Mouse (Mus musculus) granulocyte monocyte progenitor cell, adult 5-6 weeks (primary cell): ENCODE results near the gene Pex6. TPM values are rescaled to one million over a fixed set of nuclear protein-coding genes. Genes with fewer than 3 reads are reported as not detected.

Experiments used
- ATAC-seq: replicated peaks from 2 replicates; pipeline ENCODE4 v1.8.0; 2016; ENCODE audit warnings: mild to moderate bottlenecking, moderate TSS enrichment, inconsistent platforms; ENCODE audit not compliant: poor library complexity, severe bottlenecking
- total RNA-seq, 2 experiments: library from RNA; stranded (forward) in 1 of 2; stranded (reverse) in 1 of 2; fragments of 200-712, 200-1000 nt in 1 of 2; fragments of >200 nt in 1 of 2; fragmentation: Nextera tagmentation in 1 of 2; gene quantifications; 2 replicates each; pipeline ENCODE4 v1.2.3; 2014 to 2017

The Pex6 gene
- total RNA-seq, 2 experiments from 2014 or later = 9.7 to 13.2 TPM

DNA sequence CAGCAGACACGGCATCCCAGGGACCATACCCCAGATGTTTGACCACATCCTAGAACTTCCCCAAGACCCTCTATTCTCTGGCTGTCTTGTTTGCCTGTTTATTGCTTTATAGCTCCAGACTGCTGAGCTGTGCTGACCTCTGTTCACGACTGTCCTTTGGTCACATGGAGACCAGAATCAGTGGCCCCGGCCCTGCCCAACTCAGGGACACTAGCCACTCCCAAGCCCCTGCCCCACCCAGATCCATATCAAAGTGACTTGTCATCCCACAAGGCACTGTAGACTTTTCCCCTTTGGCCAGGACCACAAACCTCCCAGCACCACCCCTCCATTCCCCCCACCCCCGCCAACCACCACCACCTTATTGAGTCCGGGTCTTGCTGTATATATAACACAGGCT is 12.0 kb upstream of the Pex6 start:
- no peak for ATAC-seq

DNA sequence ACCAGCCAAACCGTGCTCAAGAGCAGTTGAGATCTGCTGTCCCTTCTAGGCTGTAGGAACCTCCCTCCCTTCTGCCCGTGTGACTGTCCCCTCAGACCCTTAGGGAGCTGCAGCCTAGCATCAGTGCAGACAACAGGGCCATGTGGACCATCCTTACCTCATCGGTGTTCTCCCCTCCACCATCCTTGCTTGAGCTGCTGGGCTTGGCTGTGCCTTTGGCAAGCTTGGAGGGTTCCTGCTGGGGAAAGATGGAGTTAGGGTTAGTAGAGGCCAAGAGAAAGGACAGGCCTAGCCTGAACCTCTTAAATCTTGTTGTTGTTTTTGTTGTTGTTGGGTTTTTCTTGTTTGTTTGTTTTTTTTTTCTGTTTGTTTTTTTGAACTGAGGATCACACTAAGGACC is 11.4 kb upstream of the Pex6 start:
- no peak for ATAC-seq

DNA sequence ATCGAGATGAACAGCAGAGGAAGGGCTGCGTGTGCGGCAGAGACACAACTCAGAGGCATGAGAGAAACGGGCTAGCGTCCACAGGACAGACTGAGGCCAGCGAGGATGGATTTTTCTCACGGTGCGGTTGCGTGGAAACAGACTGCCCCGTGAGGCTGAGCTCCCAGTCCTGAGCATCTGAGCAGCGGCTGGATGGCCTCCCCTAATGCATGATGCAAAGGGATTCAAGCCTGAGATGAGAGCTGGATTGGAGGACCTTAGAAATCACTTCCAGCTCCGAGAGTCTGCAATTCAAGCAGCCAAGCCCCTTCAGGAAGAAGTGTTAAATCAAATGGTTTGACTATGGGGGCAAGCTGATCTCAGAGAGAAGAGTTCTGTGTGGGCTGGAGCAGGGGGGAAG is 9.8 kb upstream of the Pex6 start:
- ATAC-seq = no peak

DNA sequence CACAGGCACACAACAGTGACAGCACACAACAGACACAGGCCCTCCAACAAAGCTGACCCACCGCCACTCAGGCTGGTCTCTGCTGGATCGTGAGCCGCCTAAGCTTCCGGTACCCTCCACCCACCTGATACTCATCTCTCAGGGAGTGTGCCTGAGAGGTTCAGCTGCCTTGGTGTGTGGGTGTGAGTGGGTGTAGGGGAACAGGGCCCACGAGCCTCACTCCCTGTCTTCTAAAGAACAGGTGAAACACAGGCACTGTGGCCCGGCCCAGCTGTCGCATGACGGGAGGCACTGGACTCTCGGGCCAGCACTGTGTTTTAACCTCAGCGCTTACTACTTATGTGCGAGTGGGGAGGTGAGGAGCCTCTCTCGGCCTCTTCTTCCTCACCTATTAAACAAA is 9.2 kb upstream of the Pex6 start:
- ATAC-seq = no peak

DNA sequence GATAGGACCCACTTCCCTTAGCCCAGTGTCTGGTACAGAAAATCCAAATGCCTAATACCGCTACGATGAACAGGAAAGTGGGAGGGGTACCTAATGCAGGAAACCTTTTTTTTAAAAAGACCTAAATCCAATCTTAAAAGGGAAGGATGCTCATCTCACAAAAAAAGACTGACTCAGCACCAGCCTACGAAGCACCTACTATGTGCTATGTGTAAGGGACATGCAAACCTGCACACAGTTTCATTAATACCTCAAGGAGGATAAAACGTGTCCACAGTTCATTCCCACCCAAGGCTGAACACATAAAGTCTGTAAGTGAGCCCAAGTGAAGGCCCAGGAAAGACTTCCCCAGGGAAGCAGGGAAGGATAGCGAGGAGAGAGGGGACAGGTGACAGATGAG is 8.8 kb upstream of the Pex6 start:
- no peak for ATAC-seq

DNA sequence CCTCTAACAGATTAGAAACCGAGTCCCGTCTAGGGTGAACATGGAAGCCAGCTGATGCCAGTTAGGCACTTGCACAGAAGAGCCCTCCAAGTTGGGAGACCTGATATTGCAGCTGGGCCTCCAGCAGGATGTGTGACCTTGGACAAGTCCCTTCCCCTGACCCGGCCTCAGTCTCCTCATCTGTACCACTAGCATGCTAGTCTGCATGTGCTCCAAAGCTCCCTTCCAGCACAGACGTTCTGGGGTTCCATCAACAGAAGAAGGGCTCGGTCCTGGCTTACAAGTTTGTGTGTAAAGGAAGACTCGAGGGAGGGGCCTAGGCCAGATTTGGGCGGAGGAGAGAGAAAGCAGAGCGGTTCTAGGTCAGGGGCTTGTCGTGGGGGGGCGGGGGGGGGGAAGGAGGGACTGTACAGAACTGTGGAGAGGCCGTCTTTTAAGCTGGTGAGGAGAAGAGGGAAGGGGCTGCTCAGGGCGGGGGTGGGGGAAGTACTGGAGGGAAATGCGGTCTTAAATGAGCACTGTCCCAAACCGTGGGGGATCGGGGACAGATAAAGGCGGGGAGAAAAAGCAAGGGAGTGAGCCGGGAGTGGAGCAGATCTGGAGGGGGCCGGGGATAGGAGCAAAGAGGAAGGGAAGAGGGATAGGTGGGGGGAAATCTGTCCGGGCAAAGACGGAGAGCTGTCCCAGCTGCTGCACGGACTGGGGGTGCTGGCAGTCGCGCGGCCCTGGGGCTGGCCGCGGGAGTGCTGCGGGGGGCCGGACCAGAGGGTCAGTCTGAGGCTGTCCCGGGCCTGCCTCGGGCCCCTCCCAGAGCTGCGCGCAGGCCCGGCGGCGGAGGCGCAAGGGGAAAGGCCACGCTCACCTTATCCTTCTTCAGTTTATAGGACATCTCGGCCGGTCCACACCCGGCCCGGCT is 7.0 kb upstream of the Pex6 start:
- peak; percentile 18 for ATAC-seq

DNA sequence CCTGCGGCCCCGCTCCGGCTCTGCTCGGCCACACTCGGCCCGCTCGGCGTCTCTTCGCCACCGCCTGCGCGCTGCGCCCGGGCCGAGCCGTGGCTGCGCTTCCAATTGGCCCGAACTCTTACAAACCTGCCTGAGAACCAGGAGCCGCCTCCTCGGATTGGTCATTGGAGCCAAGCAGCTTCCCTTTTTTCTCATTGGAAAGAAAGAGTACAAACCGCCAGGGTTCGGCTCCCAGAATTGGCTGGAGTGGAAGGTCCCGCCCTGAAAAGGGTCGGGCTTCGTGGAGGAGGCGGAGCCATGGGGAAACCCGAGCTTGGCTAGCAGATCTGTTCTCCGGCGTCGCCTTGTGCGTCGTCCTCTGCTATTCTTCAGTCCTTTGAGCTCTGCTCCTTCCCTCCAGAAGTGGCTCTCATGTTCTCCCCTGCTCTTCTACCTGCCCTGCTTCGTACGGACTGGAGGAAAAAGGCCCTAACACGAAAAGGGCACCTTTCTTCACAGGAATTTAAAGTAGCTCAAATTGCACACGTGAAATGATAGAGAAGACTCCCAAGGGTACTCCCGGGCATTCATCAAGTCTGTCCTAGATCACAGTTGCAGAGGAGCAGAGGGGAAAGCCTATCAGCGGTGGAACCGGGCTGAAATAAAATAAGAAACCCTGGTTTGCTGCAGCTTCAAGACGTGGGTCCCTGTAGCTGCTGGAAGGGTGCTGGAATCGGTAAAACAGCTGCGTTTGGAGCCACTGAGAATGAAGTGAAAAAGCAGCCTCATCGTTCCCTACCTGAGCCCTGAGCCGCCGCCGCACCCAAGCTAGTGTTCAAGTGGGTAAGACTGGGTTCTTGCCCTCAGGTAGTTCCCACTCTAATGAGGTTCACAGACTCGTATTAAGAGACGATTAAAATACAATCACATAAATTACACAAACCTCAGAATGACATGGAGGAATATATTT is 6.1 kb upstream of the Pex6 start, which contains the start of gene Ppp2r5d:
Gene Ppp2r5d (minus strand): TSS at position 225 of the 949 bp plus-strand sequence.
- peak; percentile 96 for ATAC-seq

DNA sequence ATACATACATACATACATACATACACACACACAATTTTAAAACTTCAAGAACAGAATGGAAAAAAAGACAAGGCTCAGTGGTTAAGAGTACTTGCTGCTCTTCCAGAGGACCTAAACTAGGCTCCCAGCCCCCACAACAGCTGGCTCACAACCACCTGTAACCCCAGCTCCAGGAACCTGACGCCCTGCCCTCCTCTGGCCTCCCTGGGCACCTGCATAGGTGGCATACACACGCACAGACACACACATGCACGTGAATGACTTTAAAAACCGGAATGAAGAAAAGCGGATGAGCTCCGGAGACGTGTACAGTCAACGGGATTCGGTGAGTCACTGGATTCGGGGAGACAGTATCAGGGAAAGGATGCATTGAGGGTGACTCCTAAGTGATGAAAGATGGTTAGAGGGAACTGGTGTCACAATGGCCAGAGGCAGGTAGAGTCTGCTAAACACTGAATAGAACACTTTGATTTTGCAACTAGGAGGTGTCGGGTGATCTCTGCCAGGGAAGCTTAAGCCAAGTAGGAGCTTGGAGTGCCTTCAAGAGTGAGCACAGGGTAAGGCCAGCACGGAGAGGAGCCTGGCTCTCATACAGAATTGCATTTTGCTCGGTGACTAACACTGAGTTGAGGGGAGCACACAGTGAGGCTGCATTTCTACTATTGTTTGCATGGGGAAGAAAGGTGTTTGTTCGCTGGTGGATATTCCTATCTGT is 4.7 kb upstream of the Pex6 start:
- no peak for ATAC-seq

DNA sequence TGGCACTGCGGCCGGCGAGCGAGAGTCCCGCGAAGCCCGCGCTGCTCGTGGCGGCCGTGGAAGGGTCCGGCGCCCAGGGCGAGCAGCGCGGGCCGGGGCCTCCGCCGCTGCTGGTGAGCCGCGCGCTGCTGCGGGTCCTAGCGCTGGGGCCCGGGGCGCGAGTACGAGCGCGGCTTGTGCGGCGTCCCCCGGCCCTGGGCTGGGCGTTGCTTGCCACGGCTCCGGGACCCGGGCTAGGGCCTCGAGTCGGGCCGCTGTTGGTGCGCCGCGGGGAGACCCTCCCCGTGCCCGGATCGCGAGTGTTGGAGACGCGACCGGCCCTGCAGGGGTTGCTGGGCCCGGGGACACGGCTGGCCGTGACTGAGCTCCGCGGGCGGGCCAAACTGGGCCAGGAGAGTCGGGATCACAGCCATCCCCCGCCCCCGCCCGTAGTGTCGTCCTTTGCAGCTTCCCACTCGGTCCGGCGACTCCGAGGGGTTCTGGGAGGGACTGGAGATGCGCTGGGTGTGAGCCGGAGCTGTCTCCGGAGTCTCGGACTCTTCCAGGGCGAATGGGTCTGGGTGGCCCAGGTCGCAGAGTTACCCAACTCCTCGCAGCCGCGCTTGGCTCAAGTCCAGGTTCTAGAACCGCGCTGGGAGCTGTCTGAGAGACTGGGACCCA is 479 bp downstream of the Pex6 start:
- ATAC-seq = peak; percentile 33

DNA sequence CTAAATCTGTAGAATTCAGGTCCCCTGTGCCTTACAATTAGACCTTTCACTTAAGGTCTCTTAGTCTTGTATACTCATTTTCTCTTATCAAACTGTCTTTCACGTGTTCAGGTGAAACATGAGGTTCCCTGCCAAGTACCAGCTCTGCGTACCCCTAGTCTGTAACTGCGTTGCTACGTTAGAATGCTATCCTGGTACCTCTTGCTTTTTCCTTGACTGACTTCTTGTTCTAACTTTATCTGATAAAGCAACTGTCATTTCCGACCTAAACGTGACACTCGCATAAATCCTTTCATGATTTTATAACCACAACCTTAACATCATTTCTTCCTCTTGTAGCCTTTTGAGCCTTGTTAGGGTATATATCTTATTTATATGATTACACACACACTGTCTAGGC is 1.2 kb downstream of the Pex6 start:
- ATAC-seq = no peak

DNA sequence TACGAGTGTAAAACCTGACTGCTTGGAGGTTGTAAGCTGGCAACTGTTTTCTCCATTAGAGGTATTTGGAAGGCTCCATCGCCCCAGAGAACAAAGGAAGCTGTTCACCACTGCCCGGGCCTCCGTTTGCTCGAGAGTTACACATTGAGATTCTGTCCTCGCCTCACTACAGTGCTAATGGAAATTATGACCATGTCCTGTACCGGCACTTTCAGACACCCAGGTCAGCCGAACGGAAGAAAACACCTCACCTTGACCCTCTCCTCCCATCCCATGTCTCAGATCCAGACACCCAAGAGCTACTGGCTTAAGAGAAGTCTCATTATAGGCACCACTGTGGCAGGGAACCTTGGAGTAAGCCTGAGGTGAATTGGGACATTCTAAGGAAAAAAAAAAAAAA is 2.6 kb downstream of the Pex6 start:
- ATAC-seq = no peak

DNA sequence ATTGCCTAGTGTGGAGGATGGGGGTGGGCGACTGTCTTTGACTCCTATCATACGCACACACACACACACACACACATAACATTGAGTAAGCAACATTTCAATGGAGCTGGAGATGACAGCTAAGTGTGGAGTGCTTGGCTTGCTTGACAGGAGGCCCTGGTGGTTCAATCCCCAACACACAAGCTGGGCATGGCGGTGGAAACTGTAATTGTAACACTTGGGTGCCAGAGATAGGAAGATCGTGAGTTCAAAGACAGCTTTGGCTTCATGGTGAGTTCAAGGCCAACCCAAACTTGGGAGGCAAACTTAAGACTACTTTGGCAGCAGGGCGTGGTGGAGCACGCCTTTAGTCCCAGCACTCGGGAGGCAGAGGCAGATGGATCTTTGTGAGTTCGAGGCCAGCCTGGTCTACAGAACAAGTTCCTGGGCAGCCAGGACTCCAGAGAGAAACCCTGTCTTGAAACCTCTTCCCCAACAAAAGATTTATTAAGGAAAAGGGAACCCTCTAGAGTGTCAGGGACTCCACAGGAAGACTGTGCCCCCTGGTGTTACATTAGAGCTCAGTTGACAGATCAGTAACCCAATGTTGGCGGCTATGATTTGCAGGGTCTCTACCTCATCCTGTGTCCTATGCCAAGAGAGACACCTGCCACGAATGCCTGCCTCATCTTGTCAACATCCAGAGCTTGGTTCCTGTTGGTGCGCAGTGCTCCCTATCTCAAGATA is 3.7 kb downstream of the Pex6 start:
- no peak for ATAC-seq

DNA sequence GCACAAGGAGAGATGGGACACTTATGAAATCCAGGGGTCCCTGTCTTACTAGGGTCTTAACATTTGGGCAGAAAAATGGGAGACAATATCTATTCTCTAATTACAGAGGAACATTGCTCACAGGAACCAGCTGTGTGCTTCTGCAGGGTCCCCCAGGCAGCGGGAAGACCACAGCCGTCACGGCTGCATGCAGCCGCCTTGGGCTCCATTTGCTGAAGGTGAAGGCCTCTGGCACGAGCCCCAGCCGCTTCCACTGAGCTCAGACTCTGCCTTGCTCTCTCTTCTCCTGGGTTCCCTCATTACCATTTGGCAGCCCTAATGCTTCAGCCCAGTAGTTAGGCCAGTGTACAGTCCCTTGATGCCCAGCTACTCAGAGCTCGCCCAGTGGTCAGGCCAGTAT is 9.8 kb downstream of the Pex6 start:
- ATAC-seq = no peak

DNA sequence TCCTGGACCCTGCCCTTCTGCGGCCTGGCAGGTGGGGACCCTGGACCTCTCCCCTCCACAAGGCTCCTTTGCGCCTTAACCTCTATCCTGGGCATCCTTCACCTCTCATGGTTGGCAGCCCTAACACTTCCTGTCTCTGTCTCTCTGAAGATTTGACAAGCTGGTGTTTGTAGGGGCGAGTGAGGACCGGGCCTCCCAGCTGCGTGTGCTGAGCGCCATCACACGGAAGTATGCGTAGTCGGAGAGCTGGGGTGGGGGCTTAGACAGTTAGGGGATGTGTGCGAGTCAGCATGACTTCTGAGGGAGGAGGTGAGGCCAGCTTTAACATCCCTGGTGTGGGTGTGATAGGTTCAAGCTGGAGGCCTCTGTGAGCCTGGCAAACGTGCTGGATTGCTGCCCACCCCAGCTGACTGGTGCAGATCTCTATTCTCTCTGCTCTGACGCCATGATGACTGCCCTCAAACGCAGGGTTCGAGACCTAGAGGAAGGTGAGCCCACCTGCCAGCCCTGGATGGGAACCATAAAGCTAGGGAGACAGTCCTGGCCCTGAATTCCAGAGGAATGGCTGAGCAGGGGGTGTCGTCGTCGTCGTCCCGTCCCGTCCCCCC is 13.3 kb downstream of the Pex6 start:
- ATAC-seq = no peak

DNA sequence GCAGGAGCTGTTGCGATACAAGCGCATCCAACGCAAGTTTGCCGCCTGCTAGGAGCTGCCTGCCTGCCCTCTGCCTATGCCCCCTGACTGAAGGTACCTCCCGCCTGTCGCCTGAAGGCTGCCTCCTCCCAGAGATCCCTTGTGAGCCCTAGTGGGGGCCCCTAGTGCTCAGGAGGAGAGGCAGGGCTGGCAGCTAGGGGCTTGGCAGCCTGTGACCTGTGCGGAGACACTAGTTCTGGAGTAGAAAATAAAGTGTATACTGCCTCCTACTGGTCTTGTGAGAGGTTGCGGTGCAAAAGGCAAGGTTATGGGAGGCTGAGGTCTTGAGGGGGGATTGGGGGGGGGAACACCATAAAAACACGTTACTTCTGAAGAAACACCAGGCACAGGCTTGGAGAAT is 14.0 kb downstream of the Pex6 start:
- peak; percentile 31 for ATAC-seq

DNA sequence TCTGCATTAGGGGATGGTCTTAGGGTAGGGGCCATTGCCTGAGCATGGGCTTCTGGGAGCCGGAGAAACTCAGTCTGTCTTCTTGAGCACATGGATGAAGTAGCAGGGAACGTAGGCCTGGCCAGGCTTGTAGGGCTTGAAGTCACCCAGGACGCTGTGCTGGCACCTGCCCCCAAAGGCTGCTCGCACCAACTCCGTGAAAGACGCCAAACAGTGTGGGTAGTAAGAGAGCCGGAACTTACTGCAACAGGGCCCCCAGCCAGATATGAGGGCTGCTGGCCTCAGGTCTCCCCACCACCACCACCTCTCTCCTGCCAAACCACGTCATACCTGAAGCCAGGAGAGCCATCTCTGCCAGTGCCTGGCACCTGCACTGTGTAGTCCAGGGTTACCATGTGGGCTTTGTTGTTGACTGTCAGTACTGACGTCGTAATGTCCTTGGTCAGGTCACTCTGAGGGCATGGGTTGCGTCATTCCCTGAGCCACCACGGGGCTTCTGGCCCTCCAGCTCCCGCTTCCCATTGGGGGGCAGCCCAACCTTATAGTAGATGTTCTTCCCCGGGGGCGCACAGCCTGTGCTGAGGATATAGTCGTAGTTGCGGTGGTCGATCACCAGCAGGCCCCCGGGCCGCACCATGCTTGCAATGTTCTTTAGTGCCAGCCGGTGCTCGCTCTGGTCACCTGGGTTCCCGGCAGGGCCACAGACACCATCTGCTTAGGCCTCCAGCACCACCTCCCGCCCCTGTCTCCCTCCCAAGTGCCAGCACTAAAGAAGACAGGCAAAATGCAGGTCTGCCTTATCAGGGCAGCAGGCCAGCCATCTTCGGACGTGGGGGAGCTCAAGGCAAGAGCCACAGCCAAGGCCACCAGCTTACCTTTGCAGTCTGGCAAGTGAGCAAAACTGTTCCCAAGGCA is 14.7 kb downstream of the Pex6 start:
- peak; percentile 31; the same call in 1 of the 2 replicates for ATAC-seq

DNA sequence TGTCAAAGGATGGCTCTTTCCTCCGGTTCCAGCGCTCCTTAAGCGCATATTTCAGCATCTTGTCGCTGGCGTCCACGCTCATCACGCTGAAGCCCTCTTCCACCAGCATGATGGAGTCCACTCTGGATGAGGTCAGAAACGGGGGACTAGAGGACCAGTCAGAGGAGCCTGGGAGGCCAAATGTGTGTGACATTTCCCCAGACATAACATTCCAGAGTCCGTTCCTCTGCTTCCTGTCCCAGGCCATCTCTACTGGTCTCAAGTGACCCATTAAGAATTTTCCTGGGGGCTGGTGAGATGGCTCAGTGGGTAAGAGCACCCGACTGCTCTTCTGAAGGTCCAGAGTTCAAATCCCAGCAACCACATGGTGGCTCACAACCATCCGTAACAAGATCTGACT is 16.0 kb downstream of the Pex6 start:
- no peak for ATAC-seq

DNA sequence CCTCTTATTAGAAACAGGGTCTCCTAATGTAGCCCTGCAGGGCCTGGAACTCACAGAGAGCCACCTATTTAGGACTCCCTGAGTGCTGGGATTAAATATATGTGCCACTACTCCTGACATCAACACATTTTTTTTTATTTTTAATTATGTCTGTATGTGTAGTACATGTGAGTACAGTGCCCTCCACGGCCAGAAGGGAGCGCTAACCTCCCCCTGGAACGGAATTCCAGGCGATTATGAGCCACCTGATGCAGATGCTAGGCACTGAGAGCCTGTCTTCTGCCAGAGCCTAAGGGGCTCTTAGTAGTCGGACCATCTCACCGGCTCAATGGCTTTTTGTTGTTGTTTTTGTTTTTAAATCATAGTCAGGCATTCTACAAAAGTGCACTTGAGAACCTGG is 16.8 kb downstream of the Pex6 start:
- ATAC-seq = no peak; the same call in 1 of the 2 replicates
